Mouse (Mus musculus): ENCODE measurements at regions not wholly inside any gene's neighbourhood (a gene's known extent, or its start where the extent isn't known, plus 50 kb on each side); places are given as distances from the start of the nearest gene placed in this dataset.

- no peak for TF ChIP-seq GATA1 (IDR thresholded peaks at IDR 0.05; ENCODE audit: borderline replicate concordance, low read length)
- no peak for TF ChIP-seq FLI1 (IDR thresholded peaks at IDR 0.05; ENCODE audit: low read length)
Measured at GRCm38 (mm10) chr3:60417001-60417400, 55.6 kb upstream of the Mbnl1 start.

Data from megakaryocyte, embryonic 14.5 days (primary cell).